Comparison of ENCODE assay signal across 8 mouse cellular contexts in genomic region chr8:61041951-61042350, GRCm38 (mm10). TPM values are rescaled to one million over a fixed set of nuclear protein-coding genes. Genes with fewer than 3 reads are reported as not detected.
DNase-seq lines count a peak whose midpoint lies in the region; ATAC-seq and TF ChIP-seq lines count a peak whose summit lies in the region.
"Had no signal": no experiment of that assay in that cellular context is flagged by ENCODE, and none has a peak within 500 bp of the region (broad histone marks: within the 10 kb centered on the region; RNA-seq: fewer than 3 reads in every experiment).

No protein-coding gene starts in this region.

- peak; percentile 83 for TF ChIP-seq CTCF in kidney, postnatal 0 days (IDR thresholded peaks at IDR 0.05; ENCODE audit: low read depth)

- no peaks in the 10 kb centered on the region for H3K9me3 ChIP-seq in forebrain, embryonic 12.5 days
- H3K9me3 ChIP-seq in kidney, postnatal 0 days (replicated peaks; ENCODE audit: low read length) = no peaks in the 10 kb centered on the region
- H3K9me3 ChIP-seq in liver, embryonic 13.5 days (replicated peaks) = no peaks in the 10 kb centered on the region
- H3K9me3 ChIP-seq: stomach, embryonic 15.5 days had no signal

- peaks cover 5% of the 10 kb centered on the region; the same call in 1 of the 2 replicates for H3K36me3 ChIP-seq in forebrain, embryonic 12.5 days (replicated peaks)
- 0 out of 2 replicates have a peak, but pooled peaks cover 4% of the 10 kb centered on the region for H3K36me3 ChIP-seq in kidney, postnatal 0 days (ENCODE audit: insufficient read depth, low read length)
- 0 out of 2 replicates have a peak, but pooled peaks cover 7% of the 10 kb centered on the region for H3K36me3 ChIP-seq in liver, embryonic 13.5 days

- peak; percentile 67; the same call in 1 of the 2 replicates for ATAC-seq in forebrain, embryonic 12.5 days (ENCODE audit: low FRiP score)
- ATAC-seq in kidney, postnatal 0 days (replicated peaks; ENCODE audit: low FRiP score, low read depth) = no peak
- ATAC-seq in liver, embryonic 13.5 days (ENCODE audit: low read depth) = no peak

- H3K4me3 ChIP-seq in forebrain, embryonic 12.5 days (replicated peaks) = no peak overlapping the region
- H3K4me3 ChIP-seq in kidney, postnatal 0 days (replicated peaks; ENCODE audit: low read depth, low read length) = no peak overlapping the region
- H3K4me3 ChIP-seq in liver, embryonic 13.5 days (replicated peaks) = no peak overlapping the region
- H3K4me3 ChIP-seq: stomach, embryonic 15.5 days had no signal

- no peak overlapping the region for H3K4me2 ChIP-seq in forebrain, embryonic 12.5 days
- H3K4me2 ChIP-seq in kidney, postnatal 0 days (ENCODE audit: low read length) = no peak overlapping the region
- H3K4me2 ChIP-seq in liver, embryonic 13.5 days = no peak overlapping the region
- H3K4me2 ChIP-seq: stomach, embryonic 15.5 days had no signal

- no peaks in the 10 kb centered on the region for H3K27me3 ChIP-seq in forebrain, embryonic 12.5 days
- no peaks in the 10 kb centered on the region for H3K27me3 ChIP-seq in kidney, postnatal 0 days (ENCODE audit: insufficient read depth, low read length)
- no peaks in the 10 kb centered on the region for H3K27me3 ChIP-seq in liver, embryonic 13.5 days
- H3K27me3 ChIP-seq: stomach, embryonic 15.5 days had no signal

- no peak overlapping the region for H3K9ac ChIP-seq in forebrain, embryonic 12.5 days
- no peak overlapping the region for H3K9ac ChIP-seq in kidney, postnatal 0 days (ENCODE audit: low read depth, low read length)
- H3K9ac ChIP-seq in liver, embryonic 13.5 days = no peak overlapping the region
- H3K9ac ChIP-seq: stomach, embryonic 15.5 days had no signal

- H3K27ac ChIP-seq in forebrain, embryonic 12.5 days = no peak overlapping the region
- H3K27ac ChIP-seq in kidney, postnatal 0 days = no peak overlapping the region
- no peak overlapping the region for H3K27ac ChIP-seq in liver, embryonic 13.5 days
- H3K27ac ChIP-seq: stomach, embryonic 15.5 days had no signal

- no peaks in the 10 kb centered on the region for H3K4me1 ChIP-seq in forebrain, embryonic 12.5 days
- no peaks in the 10 kb centered on the region for H3K4me1 ChIP-seq in kidney, postnatal 0 days (replicated peaks; ENCODE audit: insufficient read depth, low read length)
- peaks cover 21% of the 10 kb centered on the region for H3K4me1 ChIP-seq in liver, embryonic 13.5 days (replicated peaks)
- H3K4me1 ChIP-seq: stomach, embryonic 15.5 days had no signal

- peak; percentile 45 to 46 for DNase-seq in urinary bladder, postnatal 36 days (ENCODE audit: low spot score in 2 of 2)
- no peak for DNase-seq in urinary bladder, postnatal 4 days (ENCODE audit: low spot score in 2 of 2)
- DNase-seq in brain, adult 2 months (ENCODE audit: low read depth, low spot score) = peak; percentile 77
- DNase-seq in kidney, postnatal 0 days (ENCODE audit: low spot score) = peak; percentile 74
- DNase-seq in liver, embryonic 13.5 days = peak; percentile 34
- DNase-seq in retina, adult 2 months (ENCODE audit: low read depth, low spot score) = peak; percentile 16

RNA-seq across cellular contexts. Expression of gene Nek1, which starts 49.0 kb away (rescaled TPM):
- polyA plus RNA-seq in forebrain, embryonic 12.5 days (2016; fragmentation: Nextera tagmentation; extraction: Ambion mirVana) = 22.3 and 23.8 TPM in 2 replicates
- 14.3 and 14.5 TPM in 2 replicates for polyA plus RNA-seq in kidney, postnatal 0 days (2015; fragmentation: Nextera tagmentation; extraction: Ambion mirVana)
- polyA plus RNA-seq in liver, embryonic 13.5 days (2015; fragmentation: Nextera tagmentation; extraction: Ambion mirVana) = 9.2 and 11.9 TPM in 2 replicates

RNA-seq across cellular contexts. Expression of gene Clcn3, which starts 58.9 kb away (rescaled TPM):
- 53.4 and 53.7 TPM in 2 replicates for polyA plus RNA-seq in forebrain, embryonic 12.5 days (2016; fragmentation: Nextera tagmentation; extraction: Ambion mirVana)
- polyA plus RNA-seq in kidney, postnatal 0 days (2015; fragmentation: Nextera tagmentation; extraction: Ambion mirVana) = 29.1 and 30.4 TPM in 2 replicates
- 35.8 and 41.3 TPM in 2 replicates for polyA plus RNA-seq in liver, embryonic 13.5 days (2015; fragmentation: Nextera tagmentation; extraction: Ambion mirVana)

Comparison
In these comparisons a context has a peak if more than half of its experiments do, and no peak if none do; other contexts are left out.
1. DNase-seq: peak in urinary bladder, postnatal 36 days (2 of 2), brain, adult 2 months (single experiment), kidney, postnatal 0 days (single experiment), liver, embryonic 13.5 days (single experiment) and retina, adult 2 months (single experiment); none in urinary bladder, postnatal 4 days (0 of 2).